Mouse (Mus musculus) kidney, postnatal 10 days (tissue): ENCODE measurements around the gene Mup18.
A peak's percentile ranks its signal among the peaks of the same experiment; 100 is the strongest.
"Not testable (repeated sequence)": the region's sequence is repeated elsewhere in the genome, so short reads cannot be mapped to it uniquely, and the experiment has no call there.

Source experiments
- DNase-seq: peaks from one replicate; pipeline ENCODE4 v3.0.0; 2021; ENCODE audit warnings: mixed read lengths

Mup18 gene

GRCm38 (mm10) chr4:61674036-61674435 is at the start of gene Mup18:
Gene Mup18 (minus strand): TSS chr4:61674136.
- DNase-seq: not testable (repeated sequence)

- DNase-seq: peak; percentile 7
Observed at GRCm38 (mm10) chr4:61714296-61714695, 40.4 kb upstream of the Mup18 start.
